Mouse (Mus musculus): ENCODE data around the gene Prkd1. TPM values are rescaled to one million over a fixed set of nuclear protein-coding genes. Genes with fewer than 3 reads are reported as not detected.

The Prkd1 gene
- polyA plus RNA-seq, 1 experiment from 2014 or later = 4.6 TPM

GRCm38 (mm10) chr12:50295549-50295948 lies 353.3 kb downstream of the Prkd1 start:
- no peaks in the 10 kb centered on the region for H3K36me3 ChIP-seq

GRCm38 (mm10) chr12:50292834-50293233 lies 356.1 kb downstream of the Prkd1 start:
- ATAC-seq (replicated peaks; ENCODE audit: low FRiP score) = no peak
- Histone ChIP-seq H3K36me3 (no peaks in the 10 kb centered on the region), H3K9me3 (replicated peaks) (no peaks in the 10 kb centered on the region)

More at GRCm38 (mm10) chr12:50295549-50295948, 353.3 kb downstream of the Prkd1 start:
- ATAC-seq (replicated peaks; ENCODE audit: low FRiP score) = no peak
- WGBS = 56% methylated on average over 2 of the region's 2 CpGs
- no peak overlapping the region for H3K27ac ChIP-seq
- H3K4me1 ChIP-seq = no peaks in the 10 kb centered on the region
- no peaks in the 10 kb centered on the region for H3K9me3 ChIP-seq (replicated peaks)
- 0 out of 2 replicates have a peak, but pooled peaks cover 3% of the 10 kb centered on the region for H3K27me3 ChIP-seq
- H3K4me3 ChIP-seq (replicated peaks) = no peak overlapping the region
- no peak overlapping the region for H3K9ac ChIP-seq
- no peak overlapping the region for H3K4me2 ChIP-seq

More at GRCm38 (mm10) chr12:50292834-50293233, 356.1 kb downstream of the Prkd1 start:
- Histone ChIP-seq H3K4me3 (replicated peaks) (no peak overlapping the region), H3K9ac (no peak overlapping the region), H3K27ac (no peak overlapping the region), H3K4me1 (no peaks in the 10 kb centered on the region), H3K4me2 (no peak overlapping the region), H3K27me3 (no peaks in the 10 kb centered on the region)
- WGBS = 63% methylated on average over 3 of the region's 3 CpGs
